Mouse (Mus musculus) urinary bladder, postnatal 25 days (tissue): ENCODE data around the gene Phf19.
A peak's percentile ranks its signal among the peaks of the same experiment; 100 is the strongest.

Experiments used
- DNase-seq: peaks from one replicate; pipeline ENCODE4 v3.0.0; 2022; ENCODE audit warnings: low spot score

Gene Phf19

GRCm38 (mm10) chr2:34938269-34939208 lies 24.7 kb upstream of the Phf19 start:
- no peak for DNase-seq

DNA sequence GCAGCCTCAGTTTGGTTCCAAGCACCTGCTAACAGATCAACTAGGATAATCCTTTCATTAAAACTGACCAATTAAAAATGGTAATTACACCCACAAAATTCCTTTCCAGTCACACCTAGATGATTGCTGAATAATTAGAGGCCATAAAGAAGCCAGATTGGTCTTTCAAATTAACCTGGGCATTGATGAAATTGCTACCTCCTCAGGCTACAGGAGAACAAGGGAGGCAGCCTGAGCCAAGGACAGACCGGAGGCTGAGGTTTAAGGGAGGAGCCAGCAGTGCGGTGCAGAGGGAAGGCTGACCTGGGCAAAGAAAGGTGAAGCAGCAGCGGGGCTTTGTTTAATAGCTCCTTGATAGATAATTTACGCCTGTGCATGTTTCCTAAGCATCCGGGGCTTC lies 23.6 kb upstream of the Phf19 start:
- no peak for DNase-seq

GRCm38 (mm10) chr2:34927320-34927719 lies 13.5 kb upstream of the Phf19 start:
- DNase-seq, result no peak

DNA sequence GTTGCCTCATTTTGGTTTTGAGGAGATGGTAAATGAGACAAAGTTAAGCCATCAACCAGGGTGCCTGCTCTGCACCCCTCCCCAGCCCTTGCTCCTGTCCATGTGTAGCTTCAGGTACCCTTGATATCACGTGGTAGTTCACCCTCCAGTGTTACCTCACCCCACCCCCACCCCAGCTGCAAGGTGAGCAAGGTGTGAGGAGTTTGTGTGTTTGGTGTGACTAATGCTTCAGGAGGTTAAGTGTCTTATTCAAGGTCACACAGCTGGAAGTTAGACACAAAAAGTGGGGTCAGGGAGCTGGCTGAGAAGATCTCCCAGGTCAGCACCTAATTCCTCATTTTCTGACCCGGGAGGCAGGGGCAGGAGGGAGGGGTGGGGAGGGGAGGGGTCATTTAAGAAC lies 8.9 kb upstream of the Phf19 start:
- no peak for DNase-seq

DNA sequence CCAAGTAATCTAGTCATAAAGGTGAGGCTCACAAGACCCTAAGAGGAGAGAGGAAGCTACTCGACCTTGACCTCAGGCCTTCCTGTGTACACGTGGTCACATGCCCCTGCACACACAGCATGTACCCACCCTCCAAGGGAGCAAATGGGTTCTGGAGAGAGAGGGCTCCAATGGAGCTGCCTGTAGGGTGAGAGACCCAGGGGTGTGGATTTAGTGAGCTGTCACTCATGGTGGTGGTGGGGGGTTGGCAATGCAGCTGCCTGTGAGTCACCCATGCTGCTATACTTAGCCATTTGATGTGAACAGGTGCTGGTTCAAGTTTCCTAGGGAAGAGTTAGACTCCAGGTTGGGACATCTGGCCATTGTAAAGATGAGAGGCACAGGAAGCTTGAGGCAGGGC lies 6.3 kb upstream of the Phf19 start:
- no peak for DNase-seq

DNA sequence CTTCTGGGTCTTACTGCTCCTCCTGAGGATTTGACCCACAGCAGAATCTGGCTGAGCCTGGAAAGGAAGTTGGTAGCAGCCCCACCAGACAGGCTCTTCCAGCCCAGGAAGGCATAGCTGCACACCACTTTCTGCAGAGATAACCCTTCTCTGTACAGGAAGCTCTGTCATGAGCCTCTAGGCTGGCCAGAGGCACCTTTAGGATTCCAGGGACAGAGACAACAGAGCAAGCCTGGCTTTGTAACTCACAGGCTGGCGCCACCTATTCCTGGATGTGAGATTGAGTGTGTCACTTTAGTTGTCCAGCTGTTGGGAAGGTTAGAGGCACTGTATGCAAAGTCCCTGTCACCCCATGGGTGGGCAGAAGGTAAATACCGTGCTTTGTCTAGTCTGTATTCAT lies 1.3 kb upstream of the Phf19 start:
- no peak for DNase-seq

DNA sequence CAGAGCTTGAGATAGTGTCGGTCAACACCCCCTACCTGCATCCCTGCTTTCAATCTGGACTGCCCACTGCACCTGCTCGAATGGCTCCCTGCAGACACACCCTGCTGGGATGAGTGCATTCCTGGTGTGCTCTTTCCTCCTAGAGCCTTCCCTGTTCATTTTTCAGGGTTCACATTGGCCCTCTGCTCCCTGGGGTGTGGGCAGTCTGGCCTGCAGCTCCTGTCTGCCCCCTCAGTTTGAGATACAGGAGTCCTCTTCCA lies 927 bp upstream of the Phf19 start:
- DNase-seq, result no peak

DNA sequence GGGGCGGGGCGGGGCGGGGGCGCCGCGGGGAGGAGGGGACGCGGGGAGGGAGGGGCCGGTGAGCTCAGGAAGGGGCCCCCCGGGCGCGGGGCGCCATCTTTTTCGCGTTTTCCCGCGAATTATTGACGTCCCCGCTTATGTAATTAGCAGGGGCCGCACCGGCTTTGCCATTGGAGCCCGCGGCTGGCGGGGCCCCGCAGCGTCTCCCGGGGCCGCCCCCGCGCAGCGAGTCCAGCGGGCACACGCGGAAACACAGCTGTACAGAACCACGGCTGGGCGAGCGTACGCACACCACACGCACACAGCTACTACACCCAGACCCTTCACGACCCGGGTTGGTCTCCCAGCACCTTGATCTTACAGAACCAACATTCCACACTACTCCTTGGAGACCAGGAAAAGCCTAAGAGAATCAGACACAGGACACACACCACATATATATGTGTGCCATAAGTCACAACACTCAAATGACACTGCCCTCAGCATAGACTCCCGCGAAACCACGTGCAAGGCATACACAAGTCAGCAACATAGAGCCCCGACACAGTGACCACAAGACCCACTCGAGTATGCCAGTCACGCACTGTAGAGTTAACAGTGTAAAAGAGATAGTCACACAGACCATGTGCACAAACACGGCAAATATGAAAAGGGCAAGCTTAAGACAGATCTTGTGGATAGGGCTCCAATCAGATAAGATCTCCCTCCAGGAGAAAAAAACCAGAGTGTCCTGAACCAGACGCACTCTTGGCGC lies 420 bp upstream of the Phf19 start:
- DNase-seq, result peak; percentile 49

GRCm38 (mm10) chr2:34912613-34913012 lies 1.2 kb downstream of the Phf19 start:
- DNase-seq, result no peak

- DNase-seq, result no peak
Measured at GRCm38 (mm10) chr2:34911871-34912270, 2.0 kb downstream of the Phf19 start.

DNA sequence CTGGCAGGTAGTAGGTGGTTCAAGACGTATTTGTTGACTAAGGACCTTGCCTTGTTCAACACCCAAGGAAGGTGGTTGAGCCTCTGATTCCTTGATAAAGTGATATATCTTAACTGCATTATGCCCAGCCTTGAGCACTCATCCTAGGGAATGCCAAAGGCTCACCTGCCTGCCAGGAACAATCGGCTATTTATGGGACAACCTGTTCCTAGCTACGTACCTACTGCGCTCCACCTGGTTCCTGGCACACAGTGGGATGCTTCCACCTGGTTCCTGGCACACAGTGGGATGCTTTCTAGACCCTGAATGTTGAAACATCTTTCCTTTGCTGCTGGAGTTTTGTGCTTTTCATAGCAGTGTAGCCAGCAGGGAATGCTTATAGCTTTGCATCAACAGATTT lies 4.1 kb downstream of the Phf19 start:
- no peak for DNase-seq

- DNase-seq, result peak; percentile 38
Measured at GRCm38 (mm10) chr2:34906861-34907604, 6.8 kb downstream of the Phf19 start.

DNA sequence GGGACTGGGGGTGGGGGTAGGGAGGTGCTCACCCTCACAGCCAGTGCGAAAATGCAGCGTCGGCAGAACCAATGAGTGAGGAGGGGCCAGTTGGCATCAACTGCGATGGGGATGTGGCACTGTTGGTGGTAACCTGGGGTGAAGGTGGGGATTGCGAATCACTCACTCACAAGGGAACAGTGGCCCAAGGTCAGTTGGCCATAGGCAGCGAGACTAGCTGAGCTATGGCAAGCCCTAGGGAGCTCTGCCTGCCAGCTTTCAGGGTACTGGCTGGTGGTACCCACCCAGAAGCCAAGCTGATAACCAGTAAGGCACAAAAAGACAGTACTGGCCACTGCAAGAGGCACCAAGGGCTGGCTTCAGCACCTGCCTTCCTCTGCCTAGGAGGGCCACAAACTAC lies 7.4 kb downstream of the Phf19 start:
- DNase-seq, result no peak

DNA sequence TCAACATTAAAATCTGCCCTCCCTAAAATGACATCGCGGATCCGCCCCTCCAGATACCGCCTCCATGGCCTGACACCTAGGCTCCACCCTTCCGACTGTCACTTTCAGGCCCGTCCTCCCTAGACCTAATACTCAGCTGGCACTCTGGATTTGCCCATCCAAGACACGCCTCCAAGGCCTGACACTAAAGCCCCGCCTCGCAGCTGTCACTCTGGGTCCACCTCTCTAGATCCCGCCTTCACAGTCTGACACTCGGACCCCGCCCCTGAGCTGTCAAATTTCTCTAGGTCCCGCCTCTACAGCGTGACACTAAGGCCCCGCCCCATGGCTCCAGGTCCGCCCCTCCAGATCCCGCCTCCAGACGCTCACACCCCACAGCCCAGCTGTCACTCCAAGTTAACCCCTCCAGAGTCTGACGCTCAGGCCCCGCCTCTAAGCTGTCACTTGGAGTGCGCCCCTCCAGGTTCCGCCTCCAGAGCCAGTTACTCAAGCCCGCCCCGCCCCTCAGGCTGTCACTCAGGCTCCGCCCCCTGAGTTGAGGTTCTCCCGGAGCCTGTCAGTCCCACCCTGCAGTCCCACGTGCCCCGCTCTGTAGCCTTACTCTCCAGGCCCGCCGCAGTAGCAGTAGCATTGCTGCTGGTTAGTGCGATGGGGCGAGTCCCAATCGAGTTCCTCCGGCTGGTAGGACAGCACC lies 8.8 kb downstream of the Phf19 start:
- peak; percentile 94 for DNase-seq

- DNase-seq, result no peak
Measured at GRCm38 (mm10) chr2:34903652-34904405, 10.0 kb downstream of the Phf19 start.

- no peak for DNase-seq
Measured at GRCm38 (mm10) chr2:34903191-34903590, 10.6 kb downstream of the Phf19 start.

- no peak for DNase-seq
Measured at GRCm38 (mm10) chr2:34902731-34903130, 11.1 kb downstream of the Phf19 start.

DNA sequence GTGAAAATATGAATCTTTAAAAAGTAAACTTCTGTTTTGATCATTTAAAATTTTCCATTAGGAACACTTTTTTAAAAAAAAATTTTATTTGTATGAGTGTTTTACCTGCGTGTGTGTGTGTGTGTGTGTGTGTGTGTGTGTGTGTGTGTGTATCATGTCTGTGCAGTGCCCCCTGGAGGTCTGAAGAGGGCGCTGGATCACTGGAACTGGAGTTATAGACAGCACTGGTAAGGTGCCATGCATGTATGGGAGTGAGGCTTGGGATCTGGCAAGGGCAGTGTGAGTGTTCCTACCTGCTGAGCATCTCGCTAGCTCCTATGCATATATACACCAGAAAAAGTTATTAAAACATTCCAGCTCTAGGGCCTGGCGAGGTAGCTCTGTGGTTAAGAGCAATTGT lies 12.1 kb downstream of the Phf19 start:
- no peak for DNase-seq

DNA sequence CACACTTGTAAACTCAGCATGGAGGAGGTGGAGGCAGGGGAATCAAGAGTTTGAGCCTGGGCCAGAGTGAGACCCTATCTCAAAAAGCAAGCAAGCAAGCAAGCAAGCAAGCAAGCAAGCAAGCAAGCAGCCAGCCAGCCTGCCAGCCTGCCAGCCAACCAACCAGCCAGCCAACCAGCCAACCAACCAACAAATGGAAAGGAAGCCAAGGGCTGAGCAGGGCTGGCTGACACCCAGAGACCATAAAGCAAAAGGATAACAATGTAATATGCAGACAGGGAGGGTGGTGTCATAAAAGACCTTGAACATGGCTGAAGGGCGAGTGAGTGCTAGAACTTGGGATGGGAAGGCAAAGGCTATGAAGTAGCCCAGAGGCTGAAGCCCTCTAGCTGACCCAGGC lies 13.4 kb downstream of the Phf19 start:
- no peak for DNase-seq

GRCm38 (mm10) chr2:34899682-34900081 lies 14.1 kb downstream of the Phf19 start:
- DNase-seq, result no peak

DNA sequence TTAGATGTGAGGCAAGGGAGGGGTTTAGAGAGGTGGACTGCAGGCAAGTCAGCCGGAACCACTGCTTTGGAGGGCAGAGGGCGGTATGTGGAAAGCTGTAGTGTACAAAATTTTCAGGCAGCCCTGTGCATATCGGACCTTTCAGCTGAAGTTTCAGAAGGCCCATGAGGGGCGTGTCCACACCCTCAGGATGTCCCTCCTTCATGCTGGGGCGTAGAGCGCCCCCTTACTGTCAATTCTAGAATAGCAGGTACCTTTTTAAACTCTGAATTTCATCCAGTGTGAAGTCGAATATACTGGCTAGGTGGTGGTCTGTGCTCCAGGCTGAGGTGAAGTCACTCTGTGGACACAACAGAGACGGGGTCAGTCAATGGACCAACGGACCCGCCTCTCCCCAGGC lies 16.0 kb downstream of the Phf19 start:
- DNase-seq, result no peak
